Mouse (Mus musculus): ENCODE measurements around the gene Calcoco2. TPM values are rescaled to one million over a fixed set of nuclear protein-coding genes. Genes with fewer than 3 reads are reported as not detected.

Calcoco2 gene
- polyA plus RNA-seq, 1 experiment, result not detected

- Histone ChIP-seq H3K4me3 (ENCODE audit: insufficient read depth, low read length) (no peak overlapping the region), H3K4me1 (ENCODE audit: control insufficient read depth, insufficient read depth, low read length) (peaks cover 2% of the 10 kb centered on the region; the same call in 1 of the 2 replicates), H3K27ac (ENCODE audit: insufficient read depth, low read depth, low read length) (no peak overlapping the region)
- no peak for TF ChIP-seq POLR2A (IDR thresholded peaks at IDR 0.05; ENCODE audit: borderline replicate concordance, low read depth, low read length)
- TF ChIP-seq CTCF (IDR thresholded peaks at IDR 0.05; ENCODE audit: low read depth, low read length), result no peak
Measured at GRCm38 (mm10) chr11:96082682-96083081, 29.1 kb downstream of the Calcoco2 start.

- no peak overlapping the region for H3K27ac ChIP-seq (ENCODE audit: insufficient read depth, low read depth, low read length)
- peaks cover 7% of the 10 kb centered on the region for H3K4me1 ChIP-seq (ENCODE audit: control insufficient read depth, insufficient read depth, low read length)
- TF ChIP-seq POLR2A (IDR thresholded peaks at IDR 0.05; ENCODE audit: borderline replicate concordance, low read depth, low read length) (no peak), CTCF (IDR thresholded peaks at IDR 0.05; ENCODE audit: low read depth, low read length) (no peak)
- H3K4me3 ChIP-seq (ENCODE audit: insufficient read depth, low read length), result no peak overlapping the region
Measured at GRCm38 (mm10) chr11:96080736-96081135, 31.0 kb downstream of the Calcoco2 start.

GRCm38 (mm10) chr11:96076221-96077105 lies 35.3 kb downstream of the Calcoco2 start:
- Histone ChIP-seq H3K4me3 (ENCODE audit: insufficient read depth, low read length) (peak overlapping the region; percentile 59), H3K4me1 (ENCODE audit: control insufficient read depth, insufficient read depth, low read length) (peaks cover 14% of the 10 kb centered on the region), H3K27ac (ENCODE audit: insufficient read depth, low read depth, low read length) (peak overlapping the region; percentile 73)
- no peak for TF ChIP-seq POLR2A (IDR thresholded peaks at IDR 0.05; ENCODE audit: borderline replicate concordance, low read depth, low read length)
- no peak for TF ChIP-seq CTCF (IDR thresholded peaks at IDR 0.05; ENCODE audit: low read depth, low read length)

- Histone ChIP-seq H3K4me3 (ENCODE audit: insufficient read depth, low read length) (peak within 1 kb of the TSS; percentile 75), H3K4me1 (ENCODE audit: control insufficient read depth, insufficient read depth, low read length) (peaks cover 14% of the 10 kb centered on the region), H3K27ac (ENCODE audit: insufficient read depth, low read depth, low read length) (peak within 1 kb of the TSS; percentile 73)
- no peak for TF ChIP-seq POLR2A (IDR thresholded peaks at IDR 0.05; ENCODE audit: borderline replicate concordance, low read depth, low read length)
- TF ChIP-seq CTCF (IDR thresholded peaks at IDR 0.05; ENCODE audit: low read depth, low read length), result no peak
Measured at GRCm38 (mm10) chr11:96075509-96076220, 36.1 kb downstream of the Calcoco2 start, which contains the start of gene Atp5g1. Gene Atp5g1 (minus strand): TSS chr11:96075670.

- peaks cover 14% of the 10 kb centered on the region for H3K4me1 ChIP-seq (ENCODE audit: control insufficient read depth, insufficient read depth, low read length)
- peak overlapping the region; percentile 75 for H3K4me3 ChIP-seq (ENCODE audit: insufficient read depth, low read length)
- TF ChIP-seq POLR2A (IDR thresholded peaks at IDR 0.05; ENCODE audit: borderline replicate concordance, low read depth, low read length) (no peak), CTCF (IDR thresholded peaks at IDR 0.05; ENCODE audit: low read depth, low read length) (no peak)
- peak overlapping the region; percentile 40 for H3K27ac ChIP-seq (ENCODE audit: insufficient read depth, low read depth, low read length)
Measured at GRCm38 (mm10) chr11:96075177-96075508, 36.6 kb downstream of the Calcoco2 start.

- H3K4me3 ChIP-seq (ENCODE audit: insufficient read depth, low read length), result peak overlapping the region; percentile 75
- H3K4me1 ChIP-seq (ENCODE audit: control insufficient read depth, insufficient read depth, low read length), result peaks cover 14% of the 10 kb centered on the region
- TF ChIP-seq CTCF (IDR thresholded peaks at IDR 0.05; ENCODE audit: low read depth, low read length) (no peak), POLR2A (IDR thresholded peaks at IDR 0.05; ENCODE audit: borderline replicate concordance, low read depth, low read length) (no peak)
- peak overlapping the region; percentile 40 for H3K27ac ChIP-seq (ENCODE audit: insufficient read depth, low read depth, low read length)
Measured at GRCm38 (mm10) chr11:96074351-96075176, 37.2 kb downstream of the Calcoco2 start.

GRCm38 (mm10) chr11:96073295-96073993 lies 38.3 kb downstream of the Calcoco2 start:
- Histone ChIP-seq H3K27ac (ENCODE audit: insufficient read depth, low read depth, low read length) (no peak overlapping the region), H3K4me1 (ENCODE audit: control insufficient read depth, insufficient read depth, low read length) (peaks cover 15% of the 10 kb centered on the region), H3K4me3 (ENCODE audit: insufficient read depth, low read length) (no peak overlapping the region)
- TF ChIP-seq CTCF (IDR thresholded peaks at IDR 0.05; ENCODE audit: low read depth, low read length) (no peak), POLR2A (IDR thresholded peaks at IDR 0.05; ENCODE audit: borderline replicate concordance, low read depth, low read length) (no peak)

GRCm38 (mm10) chr11:96071013-96071412 lies 40.8 kb downstream of the Calcoco2 start:
- TF ChIP-seq CTCF (IDR thresholded peaks at IDR 0.05; ENCODE audit: low read depth, low read length) (no peak), POLR2A (IDR thresholded peaks at IDR 0.05; ENCODE audit: borderline replicate concordance, low read depth, low read length) (no peak)
- Histone ChIP-seq H3K4me3 (ENCODE audit: insufficient read depth, low read length) (no peak overlapping the region), H3K27ac (ENCODE audit: insufficient read depth, low read depth, low read length) (no peak overlapping the region), H3K4me1 (ENCODE audit: control insufficient read depth, insufficient read depth, low read length) (peaks cover 10% of the 10 kb centered on the region)

- Histone ChIP-seq H3K4me3 (ENCODE audit: insufficient read depth, low read length) (no peak overlapping the region), H3K4me1 (ENCODE audit: control insufficient read depth, insufficient read depth, low read length) (peaks cover 14% of the 10 kb centered on the region), H3K27ac (ENCODE audit: insufficient read depth, low read depth, low read length) (no peak overlapping the region)
- TF ChIP-seq POLR2A (IDR thresholded peaks at IDR 0.05; ENCODE audit: borderline replicate concordance, low read depth, low read length) (no peak), CTCF (IDR thresholded peaks at IDR 0.05; ENCODE audit: low read depth, low read length) (no peak)
Measured at GRCm38 (mm10) chr11:96070353-96070752, 41.4 kb downstream of the Calcoco2 start.
